Mouse (Mus musculus): Measurements from ENCODE around the gene Mlec.
A peak's percentile ranks its signal among the peaks of the same experiment; 100 is the strongest.

Gene Mlec

DNA sequence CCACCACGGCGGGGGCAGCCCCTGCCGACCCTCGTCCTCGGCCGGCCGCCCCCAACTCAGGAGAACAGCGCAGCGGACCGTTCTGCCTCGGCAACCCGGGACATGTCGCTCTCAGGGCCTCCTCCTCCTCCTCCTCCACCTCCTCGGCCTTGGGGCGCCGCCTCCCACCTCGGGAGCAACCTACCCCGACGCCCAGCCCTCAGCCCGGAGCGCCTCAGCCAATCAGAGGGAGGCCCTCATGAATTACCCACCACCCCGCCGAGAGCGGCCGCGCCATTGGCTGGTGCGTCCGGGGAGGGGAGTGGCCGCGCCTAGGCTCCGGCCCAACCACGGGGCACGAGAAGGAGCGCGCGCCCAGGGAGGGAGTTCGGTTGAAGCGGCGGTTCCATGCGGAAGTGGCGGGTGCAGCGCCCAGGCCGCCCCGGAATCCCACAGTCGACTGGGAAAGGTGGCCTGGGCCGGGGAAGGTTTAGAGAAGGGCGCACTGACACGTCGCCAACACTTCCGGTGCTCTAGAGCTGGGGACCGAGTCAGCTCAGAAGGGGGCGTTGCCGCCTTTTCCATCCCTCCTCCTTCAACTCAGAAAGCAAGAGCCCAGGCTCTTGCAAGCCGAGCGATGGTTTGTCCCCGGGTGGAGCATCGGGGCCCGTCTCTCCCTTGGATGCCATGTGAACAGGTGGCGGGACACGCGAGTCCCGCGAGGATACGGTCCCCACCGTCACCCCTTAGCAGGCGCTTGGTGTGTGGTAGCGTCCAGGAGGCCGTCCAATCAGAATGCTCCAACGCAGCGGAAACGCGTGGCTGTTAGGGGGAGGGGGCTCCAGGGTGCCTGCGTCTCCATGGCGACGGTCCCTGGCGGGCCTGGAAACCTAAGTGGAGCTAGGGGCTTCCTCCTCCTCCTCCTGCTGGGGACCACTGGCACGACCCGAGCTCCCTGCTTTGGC, at the start of gene Mlec:
Gene Mlec, minus strand, starts transcription at position 140 of the 944 bp plus-strand sequence.
- peak; percentile 99 for DNase-seq

DNA sequence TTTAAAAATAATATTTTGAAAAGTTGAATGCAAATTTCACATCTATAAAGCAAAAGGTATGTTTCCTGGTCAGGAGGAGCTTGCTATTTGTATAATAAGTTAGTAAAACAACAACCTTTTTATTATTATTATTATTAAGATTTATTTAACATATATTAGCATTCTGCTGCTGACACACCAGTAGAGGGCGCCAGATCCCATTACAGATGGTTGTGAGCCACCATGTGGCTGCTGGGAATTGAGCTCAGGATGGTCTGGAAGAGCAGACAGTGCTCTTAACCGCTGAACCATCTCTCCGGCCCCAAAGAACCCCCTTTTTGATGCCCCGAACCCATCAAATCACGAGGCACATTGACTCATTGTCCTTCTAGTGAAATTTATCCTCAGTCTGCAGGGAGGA, 49.3 kb upstream of the Mlec start:
- no peak for DNase-seq

DNA sequence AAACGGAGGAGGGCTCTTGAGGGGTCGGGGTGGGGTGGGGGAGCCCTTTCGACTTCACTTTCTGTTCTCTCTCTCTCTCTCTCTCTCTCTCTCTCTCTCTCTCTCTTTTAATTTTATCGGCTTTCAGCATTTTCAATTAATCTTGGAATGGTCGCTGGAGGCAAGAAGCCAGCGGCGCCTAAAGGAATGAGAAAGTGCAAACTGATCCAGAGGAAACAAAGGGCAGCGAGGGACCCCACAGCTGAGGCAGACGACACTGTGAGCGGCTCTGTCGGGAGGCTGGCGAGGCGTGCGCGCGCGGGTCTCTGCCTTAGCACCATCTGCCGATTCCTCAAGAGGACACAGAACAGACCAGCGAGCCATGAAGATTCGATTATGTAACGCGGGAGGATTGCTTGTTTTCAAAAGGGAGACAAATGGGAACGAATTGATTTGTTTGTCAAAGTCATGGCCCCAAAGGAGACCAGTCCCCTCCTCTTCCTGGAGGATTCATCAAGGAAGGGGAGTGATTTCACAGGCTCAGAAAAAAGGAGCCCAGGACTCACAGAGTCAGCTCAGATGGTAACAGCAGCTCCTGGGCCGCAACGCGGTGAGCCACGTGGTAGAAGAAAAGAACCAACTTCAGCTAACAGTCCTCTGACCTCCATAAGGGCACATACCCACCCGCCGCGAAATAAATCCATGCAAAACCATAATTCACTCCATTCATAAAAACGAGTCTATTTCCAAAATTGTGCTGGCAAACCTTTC, 46.8 kb upstream of the Mlec start:
- peak in 1 of 2 experiments; percentile 8 for DNase-seq

DNA sequence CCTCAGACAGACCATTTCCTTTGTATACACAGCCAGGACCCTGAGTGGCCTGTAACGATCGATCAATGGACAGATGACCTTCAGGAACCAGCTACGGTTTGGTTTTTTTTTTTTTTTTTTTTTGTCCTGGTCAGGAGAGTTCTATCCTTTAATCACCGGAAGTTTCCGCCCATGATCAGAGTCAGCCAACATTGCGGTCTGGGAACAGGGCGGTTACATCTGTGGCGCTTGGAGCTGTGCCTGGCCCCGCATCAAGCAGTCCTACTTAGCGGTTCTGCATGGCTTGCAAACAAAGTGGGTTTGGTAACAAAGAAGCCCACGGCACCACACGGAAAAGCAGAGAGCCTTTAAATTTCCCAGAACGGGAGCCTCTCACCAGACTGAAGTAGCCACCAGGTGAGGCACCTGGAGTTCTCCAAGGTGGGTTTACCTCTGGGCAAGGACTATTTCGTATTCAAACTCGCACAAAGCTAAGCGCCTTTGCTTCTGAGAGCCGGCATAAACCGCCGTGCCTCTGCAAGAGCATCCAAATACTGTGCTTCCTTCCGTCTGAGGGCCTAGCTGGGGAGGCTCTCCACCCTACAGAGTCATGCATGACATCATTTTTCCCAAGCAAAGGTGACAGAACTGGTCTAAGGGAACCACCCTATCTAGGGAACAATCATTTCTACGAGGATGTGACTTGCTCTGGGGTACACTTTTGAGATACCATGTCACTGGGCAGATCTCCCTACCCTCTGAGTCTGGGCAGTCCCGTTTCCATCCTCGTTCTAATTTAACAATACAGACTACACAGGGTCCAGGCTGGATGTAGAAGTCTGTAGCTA, 46.0 kb upstream of the Mlec start:
- peak; percentile 45 to 47 for DNase-seq

DNA sequence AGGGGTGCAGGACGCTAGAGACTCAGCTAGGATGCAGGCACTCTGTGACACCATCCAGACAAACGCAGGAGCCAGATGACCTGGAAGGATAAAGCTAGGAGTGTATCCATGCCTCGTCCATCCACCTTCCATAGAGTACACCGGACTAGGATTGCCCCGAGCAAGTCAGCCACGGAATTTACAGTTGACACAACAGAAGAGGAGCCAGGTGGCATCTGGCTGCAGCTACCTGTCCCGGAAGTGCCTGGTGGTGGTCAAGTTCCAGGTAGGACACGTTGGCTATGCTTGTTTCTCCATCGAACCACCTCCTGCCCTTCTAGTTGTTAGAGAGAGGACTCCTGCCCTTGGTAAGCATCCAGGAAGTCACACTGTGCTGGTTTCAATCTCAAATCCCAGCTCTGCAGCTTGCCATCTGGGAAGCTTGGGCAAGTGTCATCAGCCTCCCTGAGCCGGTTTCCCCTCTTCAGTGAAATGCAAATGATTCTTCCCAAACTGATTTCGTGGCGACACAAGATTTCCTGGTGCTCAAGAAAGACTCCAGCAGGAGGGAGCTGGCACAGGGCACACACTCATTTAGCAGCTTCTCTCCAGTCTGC, 36.7 kb upstream of the Mlec start:
- no peak for DNase-seq

DNA sequence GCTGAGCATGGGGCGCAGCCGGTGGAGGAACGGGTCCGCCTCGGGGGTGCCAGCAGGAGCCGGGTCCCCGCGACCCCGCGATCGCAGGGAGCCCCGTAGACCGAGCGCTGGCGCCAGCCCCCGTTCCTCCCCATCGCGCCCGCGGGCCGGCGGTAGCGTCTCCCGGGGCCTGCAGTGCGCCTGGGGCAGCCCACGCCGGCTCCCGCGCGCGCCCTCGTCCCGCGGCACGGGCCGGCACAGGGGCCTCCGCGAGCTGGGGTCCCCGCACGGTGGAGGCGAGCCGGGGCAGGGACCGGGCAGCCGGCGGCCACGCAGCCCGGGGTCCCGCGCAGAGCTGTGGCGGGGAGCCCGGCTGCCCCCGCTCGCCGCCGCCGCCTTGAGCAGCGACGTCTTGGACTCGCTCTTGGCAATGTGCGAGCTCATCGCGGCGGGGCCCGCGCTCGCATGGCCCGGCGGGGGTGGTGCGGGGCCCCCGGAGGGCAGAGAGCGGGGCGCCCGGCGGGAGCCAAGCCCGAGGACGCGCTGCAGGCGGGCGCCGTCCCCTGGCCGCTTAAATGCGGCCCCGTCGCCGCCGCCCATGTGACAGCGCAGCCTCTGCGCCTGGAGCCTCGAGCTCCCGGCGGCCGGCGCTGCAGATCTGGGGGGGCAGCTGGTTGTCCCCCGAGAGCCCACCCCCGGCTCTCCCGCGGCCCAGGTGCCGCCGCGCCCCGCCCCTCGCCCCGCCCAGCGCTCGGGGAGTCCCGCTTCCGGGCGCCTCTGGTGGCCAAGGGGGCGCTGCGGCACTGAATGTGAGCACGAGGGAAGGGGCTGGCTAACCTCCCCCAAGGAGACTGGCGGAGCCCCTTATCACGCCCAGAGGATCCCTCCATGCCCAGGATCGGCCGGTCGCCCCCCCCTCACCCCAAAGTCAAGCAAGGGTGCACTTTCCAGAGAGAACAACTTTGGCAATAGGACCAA, 36.0 kb upstream of the Mlec start, which contains the start of gene Cabp1:
Gene Cabp1, minus strand, starts transcription at position 713 of the 957 bp plus-strand sequence.
- DNase-seq, result peak; percentile 23 to 57

DNA sequence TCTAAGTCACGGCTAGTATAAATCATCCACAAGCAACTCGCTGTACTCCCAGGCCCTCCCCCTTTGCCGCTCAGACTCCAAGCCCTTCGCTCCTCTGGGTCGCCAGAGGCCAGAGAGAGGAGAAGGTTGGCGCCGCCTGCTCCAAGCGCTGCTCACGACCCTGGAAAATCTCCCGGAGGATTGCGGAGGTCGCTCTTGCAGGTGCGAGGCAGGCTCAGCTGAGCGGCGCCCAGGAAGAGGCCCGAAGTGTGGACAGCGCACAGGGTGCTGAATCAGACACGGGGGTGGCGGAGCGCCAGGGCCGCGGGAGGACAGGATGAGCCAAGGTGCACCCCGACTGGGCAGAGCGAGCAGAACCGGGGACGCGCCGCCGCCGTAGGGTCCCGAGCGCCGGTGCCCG, 35.2 kb upstream of the Mlec start:
- DNase-seq, result peak; percentile 51 to 60

DNA sequence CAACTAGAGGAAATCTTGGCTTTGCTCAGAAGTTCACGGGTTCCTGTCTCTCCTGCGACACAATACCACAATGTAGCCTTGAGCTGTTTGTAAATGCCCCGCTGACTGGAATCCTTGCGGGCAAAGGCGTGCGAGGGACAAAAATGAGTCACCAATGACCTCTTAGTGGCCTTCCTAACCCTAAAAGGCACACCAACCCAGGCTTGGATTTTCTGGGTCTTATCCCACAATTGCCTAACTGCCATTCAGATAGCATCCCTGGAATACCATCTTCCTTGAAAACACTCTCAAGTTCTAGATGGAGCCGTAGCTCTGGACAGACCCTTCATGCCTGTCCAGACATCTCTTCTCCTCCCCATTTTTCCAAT, 34.8 kb upstream of the Mlec start:
- no peak for DNase-seq

DNA sequence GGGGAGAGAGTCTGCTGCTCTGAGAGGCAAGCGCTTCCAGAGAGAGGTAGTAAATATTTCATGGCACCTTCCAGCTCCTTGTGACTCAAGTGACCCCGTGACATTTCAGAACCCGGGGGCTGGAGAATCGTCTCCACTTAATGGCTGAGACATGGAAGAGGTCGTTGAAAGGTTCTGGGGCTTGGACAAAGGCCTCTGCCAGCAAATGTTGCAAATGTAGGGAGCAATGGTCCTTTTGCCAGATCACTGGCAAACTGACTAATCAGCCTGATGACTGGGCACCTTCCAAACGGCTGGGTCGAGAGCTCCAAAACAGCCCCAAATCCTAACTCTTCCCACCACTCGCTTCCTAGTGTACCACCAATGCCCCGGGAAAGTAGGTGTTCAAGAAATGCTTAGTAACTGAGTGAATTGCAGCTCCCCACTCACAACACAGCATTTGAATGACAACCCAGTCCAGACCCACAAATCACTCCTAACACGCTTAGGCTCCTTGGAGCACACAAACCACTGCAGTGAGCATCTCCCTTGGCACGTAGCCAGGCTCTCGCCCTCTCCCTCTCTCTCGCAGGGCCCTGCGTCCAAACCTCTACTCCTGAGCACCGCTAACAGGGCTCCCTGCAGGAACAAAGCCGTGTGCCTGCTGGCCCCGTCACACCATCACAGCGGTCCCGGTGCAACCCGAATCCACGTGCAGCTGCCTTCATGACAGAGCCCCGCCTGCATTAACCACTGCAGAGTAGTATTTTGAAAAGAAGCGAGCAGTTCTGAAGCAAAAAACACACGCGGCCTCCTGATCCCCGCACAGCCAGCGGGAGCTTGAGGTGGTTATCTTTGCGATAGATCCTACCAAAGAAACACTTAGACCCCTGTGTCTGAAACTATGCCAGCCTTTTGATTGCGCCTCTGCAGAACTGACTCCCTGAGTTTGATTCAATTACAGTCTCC, 34.2 kb upstream of the Mlec start:
- no peak for DNase-seq

DNA sequence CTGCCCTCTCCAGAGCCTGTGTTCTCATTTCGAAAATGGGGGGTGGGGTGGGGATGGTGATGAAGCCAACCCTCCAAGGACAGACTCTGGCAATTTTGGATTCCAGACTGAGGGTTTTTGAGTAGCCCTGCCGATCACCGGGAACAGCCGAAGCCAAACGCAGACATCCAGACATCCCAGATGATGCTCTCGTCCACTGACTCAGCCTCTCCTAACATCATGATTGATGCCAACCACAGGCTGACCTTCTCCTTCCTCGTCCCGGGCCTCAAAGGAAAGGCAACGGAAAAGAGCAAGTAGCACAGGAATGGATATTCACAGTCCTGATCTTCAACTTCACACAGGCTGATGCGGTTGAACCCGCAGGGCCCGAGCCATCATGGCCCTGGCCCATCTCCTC, 32.1 kb upstream of the Mlec start:
- no peak for DNase-seq

DNA sequence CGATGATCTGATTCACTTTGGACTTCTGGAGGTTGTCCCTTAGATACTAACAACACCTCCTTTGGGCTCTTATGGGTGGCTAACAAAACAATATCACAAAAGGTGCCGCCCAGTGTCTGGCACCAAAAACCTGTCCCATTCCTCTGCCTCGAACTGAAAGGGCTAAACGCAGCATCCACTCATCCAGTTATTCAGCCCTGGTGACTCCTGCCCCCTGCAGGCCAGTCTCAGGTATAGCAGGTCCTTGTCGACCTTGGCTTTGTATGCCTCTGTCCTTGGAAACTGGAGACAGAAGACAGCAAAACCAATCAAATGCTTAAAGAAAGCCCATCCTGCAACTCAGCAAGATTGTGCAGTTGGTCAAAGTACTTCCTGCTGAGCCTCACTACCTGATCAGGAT, 30.8 kb upstream of the Mlec start:
- DNase-seq, result peak in 1 of 2 experiments; percentile 32

DNA sequence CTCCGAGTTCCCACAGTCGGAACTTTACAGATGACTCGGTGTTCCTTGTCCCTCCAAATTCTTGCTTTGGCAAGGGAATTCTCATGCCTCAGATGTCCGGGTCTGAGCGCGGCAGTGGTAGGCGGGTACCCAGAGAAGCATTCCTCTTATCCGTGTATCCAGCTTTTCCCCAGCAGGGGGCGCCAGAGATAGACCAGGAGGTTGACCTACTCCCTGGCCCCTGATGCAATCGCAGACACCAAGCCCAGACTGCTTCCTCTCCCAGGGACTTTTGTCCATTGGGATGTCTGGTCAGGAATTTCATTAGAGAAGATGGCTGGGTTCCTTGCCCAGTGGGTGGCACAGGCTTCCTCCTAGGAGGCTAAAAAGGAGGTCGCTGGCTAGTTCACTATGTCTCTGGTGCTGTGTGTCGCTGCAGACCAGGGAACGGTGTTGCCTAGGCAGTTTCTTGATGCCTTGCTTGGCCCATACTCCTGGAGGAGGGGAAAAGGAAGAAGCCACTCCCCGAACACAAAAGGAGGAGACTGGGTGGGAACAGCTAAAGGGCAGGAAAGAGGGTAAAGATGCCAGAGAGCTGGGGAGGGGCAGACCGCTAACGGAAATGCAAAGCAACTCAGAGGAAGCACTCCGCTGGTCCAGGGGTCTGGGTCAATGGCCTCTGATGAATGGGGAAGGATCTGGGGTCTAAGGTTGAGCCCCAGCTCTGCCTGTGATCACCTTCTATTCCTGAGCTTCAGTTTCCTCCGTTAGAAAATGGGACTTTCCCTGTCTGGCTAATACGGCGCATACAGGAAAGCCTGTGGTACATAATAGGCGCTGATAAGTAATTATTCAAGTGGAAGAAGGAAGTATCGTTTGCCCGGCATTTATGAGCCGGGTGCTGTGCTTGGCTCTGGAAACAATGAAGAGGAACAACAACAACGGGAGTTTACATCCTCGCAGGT, 29.5 kb upstream of the Mlec start:
- DNase-seq, result peak; percentile 92 to 95

DNA sequence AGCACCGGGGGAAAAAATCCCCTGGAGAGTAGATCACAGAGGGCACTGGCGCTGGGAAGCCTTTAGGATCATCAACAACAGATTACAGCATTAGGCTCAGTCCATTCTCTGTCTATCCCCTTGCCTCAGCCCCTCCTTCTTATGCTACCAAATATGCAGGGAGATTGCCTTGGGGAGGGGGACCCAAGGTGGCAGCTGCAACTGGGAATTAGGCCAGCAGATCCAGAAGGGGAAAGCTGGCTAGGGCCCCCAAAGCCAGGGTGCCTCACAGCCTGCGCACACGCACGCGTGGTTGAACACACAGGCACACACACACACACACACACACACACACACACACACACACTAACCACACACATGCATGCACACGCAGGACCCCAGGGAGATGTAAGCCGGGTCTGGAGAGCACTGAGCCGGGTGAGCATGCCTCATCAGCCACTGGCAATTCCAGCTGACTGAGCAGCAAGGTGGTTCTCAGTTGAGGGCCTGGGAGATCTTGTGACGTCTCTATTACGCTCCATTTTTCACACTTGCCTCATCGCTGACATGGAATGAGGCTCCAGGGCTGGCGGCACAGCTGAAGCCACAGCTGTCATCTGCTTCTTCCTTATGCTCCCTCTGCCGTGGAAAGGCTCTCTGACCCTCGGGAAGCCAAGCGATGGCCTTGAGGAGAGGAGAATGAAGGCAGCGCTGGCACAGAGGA, 28.5 kb upstream of the Mlec start:
- no peak for DNase-seq

DNA sequence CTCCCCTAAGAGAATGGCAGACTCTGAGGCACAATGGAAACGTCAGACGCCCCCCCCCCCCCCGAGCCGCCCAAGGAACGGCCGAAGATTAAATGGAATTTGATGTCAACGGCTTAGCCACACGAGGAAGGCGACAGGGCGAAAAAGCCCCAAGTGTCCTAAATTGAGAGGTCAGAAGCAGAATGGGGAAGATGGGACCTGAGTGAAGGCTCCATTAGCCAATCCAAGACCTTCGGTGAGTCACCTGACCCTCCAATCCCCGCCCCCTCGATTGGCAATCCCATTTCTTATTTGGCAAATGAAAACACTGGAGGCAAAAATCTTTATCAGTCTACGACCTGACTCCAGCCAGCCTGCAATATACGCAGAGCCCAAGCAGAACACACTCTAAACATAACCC, 26.7 kb upstream of the Mlec start:
- no peak for DNase-seq

DNA sequence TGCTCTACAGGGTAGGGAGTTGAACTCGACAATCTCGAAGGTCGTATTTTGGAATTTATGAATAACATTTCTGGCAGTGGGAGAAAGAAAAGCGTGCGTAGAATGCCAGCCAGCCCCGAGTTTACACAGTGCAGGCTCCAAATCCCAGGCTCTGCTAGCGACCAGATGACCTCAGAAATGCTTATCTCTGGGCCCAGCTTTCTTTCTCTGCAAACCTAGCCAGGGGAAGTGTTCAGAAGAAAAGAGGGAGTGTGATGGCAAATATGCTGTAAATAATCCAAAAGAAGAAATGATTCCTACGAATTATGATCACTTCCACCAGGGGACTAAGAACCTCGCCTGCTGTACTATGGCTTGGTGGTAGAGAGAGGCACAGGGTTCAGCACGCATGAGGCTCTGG, 25.5 kb upstream of the Mlec start:
- DNase-seq, result no peak

DNA sequence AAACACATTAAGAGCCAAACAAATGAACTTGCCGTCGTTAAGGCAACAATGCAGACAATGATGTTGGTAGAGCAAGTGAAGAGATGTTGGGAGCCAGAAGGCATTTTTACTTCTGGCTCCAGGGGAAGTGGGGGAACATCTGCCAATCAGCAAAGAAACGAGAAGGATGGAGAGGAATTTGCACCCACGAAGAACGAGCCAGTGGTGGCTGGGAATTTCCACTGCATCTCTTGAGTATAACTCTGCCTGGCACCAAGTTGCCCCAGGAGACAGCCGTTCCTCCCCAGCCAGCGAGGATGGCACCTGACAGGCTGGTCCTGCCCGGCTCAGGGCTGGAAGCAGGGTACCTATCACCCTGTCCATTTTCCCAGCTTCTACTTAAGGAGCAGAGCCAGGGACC, 24.9 kb upstream of the Mlec start:
- no peak for DNase-seq

DNA sequence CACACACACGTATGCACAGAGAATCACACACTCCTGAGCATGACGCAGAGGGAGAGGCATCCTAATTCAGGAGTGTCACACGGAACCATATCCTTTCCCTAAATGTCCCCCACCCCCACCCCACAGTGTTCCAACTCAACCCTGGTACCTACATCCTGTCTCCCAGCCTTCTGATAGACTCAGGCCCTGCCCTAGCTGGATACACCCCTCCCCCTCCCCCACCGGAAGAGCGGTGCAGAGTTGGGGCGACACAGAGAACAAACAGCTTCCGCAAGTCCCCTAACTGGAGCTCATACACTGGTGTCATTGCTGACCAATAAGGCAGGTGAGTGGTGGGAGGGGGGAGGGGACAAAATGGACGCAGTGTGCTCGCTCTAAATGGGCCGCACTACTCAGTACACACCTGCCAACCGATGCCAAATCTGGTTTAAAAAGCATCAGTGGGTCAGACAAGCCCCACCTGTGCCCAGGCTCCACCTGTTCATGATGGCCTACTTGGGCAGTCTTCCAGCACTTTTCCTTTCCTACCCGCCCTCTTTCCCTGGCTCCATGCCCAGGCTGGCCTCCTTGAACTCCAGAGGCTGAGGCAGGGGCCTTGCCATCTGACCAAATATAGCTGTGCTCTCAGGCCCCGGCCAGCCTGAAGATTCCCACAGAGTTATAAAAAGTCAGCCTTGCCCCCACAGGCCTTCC, 23.4 kb upstream of the Mlec start:
- peak; percentile 47 to 62 for DNase-seq

DNA sequence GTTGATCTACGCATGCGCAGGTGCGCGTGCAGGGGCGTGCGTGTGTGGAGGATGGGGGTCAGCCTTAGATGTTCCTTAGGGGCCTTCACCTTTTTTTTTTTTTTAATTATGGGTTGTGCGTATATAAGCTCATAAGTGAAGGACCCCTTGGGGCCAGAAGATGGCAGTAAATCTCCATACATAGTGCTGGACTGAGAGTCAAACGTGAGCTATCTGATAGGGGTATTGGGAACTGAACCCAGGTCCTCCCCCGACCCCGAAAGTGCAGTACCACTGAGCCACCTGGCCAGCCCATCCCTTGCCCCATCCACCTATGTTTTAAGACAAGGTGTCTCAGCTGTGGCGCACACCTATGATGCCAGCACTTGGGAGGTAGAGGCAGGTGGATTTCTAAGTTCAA, 21.6 kb upstream of the Mlec start:
- no peak for DNase-seq

Data from lung, adult 18-20 months (tissue).